ENCODE assay signal across 18 mouse cellular contexts in genomic region chr19:56682297-56682696, GRCm38 (mm10). TPM values are rescaled to one million over a fixed set of nuclear protein-coding genes. Genes with fewer than 3 reads are reported as not detected.
A peak's percentile ranks its signal among the peaks of the same experiment; 100 is the strongest.
DNase-seq lines count a peak whose midpoint lies in the region; TF ChIP-seq lines count a peak whose summit lies in the region.
"Had no signal": no experiment of that assay in that cellular context is flagged by ENCODE, and none has a peak within 500 bp of the region (broad histone marks: within the 10 kb centered on the region; RNA-seq: fewer than 3 reads in every experiment).

No protein-coding gene starts in this region.

- H3K36me3 ChIP-seq in thymus, adult 2 months (ENCODE audit: control insufficient read depth, insufficient read depth, low read length), result no peaks in the 10 kb centered on the region
- H3K36me3 ChIP-seq: embryonic facial prominence, embryonic 13.5 days; forebrain, embryonic 12.5 days; heart, embryonic 10.5 days; hindbrain, embryonic 13.5 days had no signal

- H3K4me3 ChIP-seq in thymus, adult 2 months (ENCODE audit: control insufficient read depth, insufficient read depth, low read length), result no peak overlapping the region
- H3K4me3 ChIP-seq: embryonic facial prominence, embryonic 13.5 days; forebrain, embryonic 12.5 days; heart, embryonic 10.5 days; hindbrain, embryonic 13.5 days had no signal

- no peak for TF ChIP-seq POLR2A in thymus, adult 2 months (IDR thresholded peaks at IDR 0.05; ENCODE audit: control insufficient read depth, extremely low read depth, insufficient read depth, low read length, poor library complexity)

- peak; percentile 35 for DNase-seq in thymus, adult 2 months
- DNase-seq in thymus, adult 18-20 months, result no peak
- DNase-seq in naive thymus-derived CD4-positive, alpha-beta T cell, adult 2 months (ENCODE audit: low read depth), result peak; percentile 53
- DNase-seq in thymus, postnatal 25 days, result peak; percentile 49
- no peak for DNase-seq in kidney, postnatal 14 days
- DNase-seq in embryo, embryonic 11 days, result no peak
- DNase-seq in right cerebral cortex, postnatal 36 days (ENCODE audit: low spot score in 2 of 2), result no peak
- DNase-seq: adrenal gland, postnatal 10 days; B cell, adult 2 months; cerebellum, adult 11-12 months; cerebellum, adult 9-10 months; cerebellum, postnatal 25 days; heart, adult 18-20 months; heart, postnatal 10 days had no signal

- 23% methylated on average over 7 of the region's 7 CpGs for WGBS in thymus, adult 2 months

- peaks cover 79% of the 10 kb centered on the region for H3K4me1 ChIP-seq in thymus, adult 2 months (replicated peaks; ENCODE audit: control insufficient read depth, insufficient read depth, low read length)

- no peak overlapping the region for H3K27ac ChIP-seq in thymus, adult 2 months (ENCODE audit: control insufficient read depth, insufficient read depth, low read length)
- H3K27ac ChIP-seq: embryonic facial prominence, embryonic 13.5 days; forebrain, embryonic 12.5 days; heart, embryonic 10.5 days; hindbrain, embryonic 13.5 days had no signal

- H3K27me3 ChIP-seq in thymus, adult 2 months (ENCODE audit: control insufficient read depth, insufficient read depth, low read length), result no peaks in the 10 kb centered on the region
- H3K27me3 ChIP-seq: embryonic facial prominence, embryonic 13.5 days had no signal

- no peak for TF ChIP-seq CTCF in thymus, adult 2 months (IDR thresholded peaks at IDR 0.05; ENCODE audit: borderline replicate concordance, control insufficient read depth, extremely low read depth, insufficient read depth, low read length, poor library complexity)

RNA-seq across cellular contexts. Expression of gene Adrb1, which starts 39.7 kb away (rescaled TPM):
- 6.6 and 6.9 TPM in 2 replicates for polyA plus RNA-seq in thymus, adult 2 months (2012; rRNA removed)

Comparison
In these comparisons a context has a peak if more than half of its experiments do, and no peak if none do; other contexts are left out.
1. DNase-seq: peak in thymus, adult 2 months (single experiment), naive thymus-derived CD4-positive, alpha-beta T cell, adult 2 months (single experiment) and thymus, postnatal 25 days (single experiment); none in thymus, adult 18-20 months (0 of 2), kidney, postnatal 14 days (single experiment), embryo, embryonic 11 days (single experiment) and right cerebral cortex, postnatal 36 days (0 of 2).